Mouse (Mus musculus) inflammation-experienced regulatory T-cells (primary cell): ENCODE measurements around the gene Olfr58. TPM values are rescaled to one million over a fixed set of nuclear protein-coding genes. Genes with fewer than 3 reads are reported as not detected.

Source experiments
- polyA plus RNA-seq, 2 experiments: library from polyadenylated mRNA; unstranded; fragments of 100-300 nt; shearing (Covaris generic); gene quantifications; one replicate each; pipeline ENCODE4 v1.2.1; 2017

Gene Olfr58
- under 1 TPM in 1 of 2 experiments, not detected in 1; 0.42 TPM for polyA plus RNA-seq

DNA sequence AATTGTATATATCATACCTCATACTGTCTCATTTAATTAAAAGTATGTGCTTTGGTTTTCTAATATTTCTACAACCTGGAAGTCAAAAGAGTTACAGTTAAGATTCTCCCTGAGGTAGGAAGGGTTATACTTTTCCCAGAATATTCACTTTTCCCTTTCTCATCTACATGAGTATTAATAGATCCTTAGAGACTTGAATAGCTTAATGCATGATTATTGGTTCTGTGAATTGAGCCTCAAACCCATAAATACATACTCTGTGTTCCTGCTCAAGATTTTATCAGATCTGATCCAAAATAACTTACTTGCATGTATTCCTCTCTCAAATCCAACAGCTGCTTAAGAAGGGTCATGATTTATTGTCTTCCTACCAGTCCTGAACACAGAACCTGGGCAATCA, at the start of gene Olfr58:
Gene Olfr58, plus strand, starts transcription at position 301 of the 400 bp plus-strand sequence.

GRCm38 (mm10) chr9:19804606-19805005, 24.5 kb downstream of the Olfr58 start, which contains the start of gene Olfr859:
Gene Olfr859, plus strand, starts transcription at chr9:19804906.

Other genes with a start within 250 kb of the Olfr58 start
- not detected for gene Olfr853, start 239.2 kb upstream of the Olfr58 start, polyA plus RNA-seq
- not detected for gene Olfr854, start 212.9 kb upstream of the Olfr58 start, polyA plus RNA-seq
- gene Olfr855, start 197.7 kb upstream of the Olfr58 start, polyA plus RNA-seq, result under 1 TPM in 1 of 2 experiments, not detected in 1; 0.16 TPM
- gene Zfp317, start 158.2 kb upstream of the Olfr58 start, polyA plus RNA-seq, result 10 to 100 TPM; 28.5 to 34.8 TPM
- not detected for gene Olfr857, start 70.8 kb upstream of the Olfr58 start, polyA plus RNA-seq
- gene Olfr859, start 24.6 kb downstream of the Olfr58 start, polyA plus RNA-seq, result under 1 TPM in 1 of 2 experiments, not detected in 1; 0.11 TPM
- 1 to 10 TPM in 1 of 2 experiments, not detected in 1; 1.5 TPM for gene Olfr860, start 69.5 kb downstream of the Olfr58 start, polyA plus RNA-seq
- gene Olfr862, start 107.7 kb downstream of the Olfr58 start, polyA plus RNA-seq, result under 1 TPM in 1 of 2 experiments, not detected in 1; 0.91 TPM
- under 1 TPM; 0.74 to 0.84 TPM for gene Olfr77, start 136.6 kb downstream of the Olfr58 start, polyA plus RNA-seq
- gene Olfr866, start 247.8 kb downstream of the Olfr58 start, polyA plus RNA-seq, result not detected